Mouse (Mus musculus) stomach, postnatal 0 days (tissue): ENCODE data around the gene Gm13694.

Source experiments
- CTCF ChIP-seq: IDR thresholded peaks from 2 replicates; pipeline ENCODE4 v1.5.1; 2016; ENCODE audit warnings: antibody characterized with exemption, low read depth, mild to moderate bottlenecking, moderate library complexity
- EP300 ChIP-seq: optimal IDR thresholded peaks from 2 replicates; pipeline ENCODE3; 2016; ENCODE audit warnings: antibody characterized with exemption

GRCm38 (mm10) chr2:84018330-84018729, 39.6 kb downstream of the Gm13694 start:
- TF ChIP-seq CTCF (no peak), EP300 (no peak)
